In genomic region chr11:69934169-69934568, GRCm38 (mm10) we compare ENCODE assay signal across 9 mouse cellular contexts. TPM values are rescaled to one million over a fixed set of nuclear protein-coding genes. Genes with fewer than 3 reads are reported as not detected.
DNase-seq lines count a peak whose midpoint lies in the region; ATAC-seq lines count a peak whose summit lies in the region.
"Had no signal": no experiment of that assay in that cellular context is flagged by ENCODE, and none has a peak within 500 bp of the region (broad histone marks: within the 10 kb centered on the region; RNA-seq: fewer than 3 reads in every experiment).

No protein-coding gene starts in this region.

- no peak overlapping the region for H3K27ac ChIP-seq in forebrain, embryonic 14.5 days (ENCODE audit: low read depth, low read length)
- no peak overlapping the region for H3K27ac ChIP-seq in lung, embryonic 16.5 days (ENCODE audit: low read length)
- H3K27ac ChIP-seq: macrophage had no signal

- H3K9me3 ChIP-seq in forebrain, embryonic 14.5 days (replicated peaks; ENCODE audit: control insufficient read depth, low read length): no peaks in the 10 kb centered on the region
- no peaks in the 10 kb centered on the region for H3K9me3 ChIP-seq in lung, embryonic 16.5 days (ENCODE audit: control insufficient read depth, low read length)

- H3K27me3 ChIP-seq in forebrain, embryonic 14.5 days (replicated peaks; ENCODE audit: control insufficient read depth, insufficient read depth, low read length): peaks cover 9% of the 10 kb centered on the region; the same call in 1 of the 2 replicates
- H3K27me3 ChIP-seq in lung, embryonic 16.5 days (ENCODE audit: control insufficient read depth, insufficient read depth, low read depth, low read length): peaks cover 19% of the 10 kb centered on the region

- peak; percentile 88 for DNase-seq in ES-CJ7 (ENCODE audit: low read depth, low spot score)
- DNase-seq in cerebellum, adult 11 months: peak; percentile 83
- peak; percentile 92 for DNase-seq in forebrain, embryonic 14.5 days (ENCODE audit: low spot score)
- peak; percentile 71 for DNase-seq in heart, postnatal 25 days (ENCODE audit: low spot score)
- DNase-seq in layer of hippocampus, adult 18-20 months (ENCODE audit: low spot score in 2 of 2): peak; percentile 73 to 88
- DNase-seq in ovary, postnatal 10 days (ENCODE audit: low spot score): peak; percentile 89
- peak; percentile 82 to 98 for DNase-seq in thymus, postnatal 10 days (ENCODE audit: low spot score in 2 of 2)

- H3K4me3 ChIP-seq in forebrain, embryonic 14.5 days (ENCODE audit: low read depth, low read length): 0 out of 2 replicates have a peak overlapping the region, but pooled peaks have one; percentile 2
- H3K4me3 ChIP-seq in lung, embryonic 16.5 days (ENCODE audit: low read length): peak overlapping the region; percentile 31

- WGBS in forebrain, embryonic 14.5 days: 0% methylated on average over 18 of the region's 18 CpGs
- under 1% methylated on average over 18 of the region's 18 CpGs for WGBS in lung, embryonic 16.5 days

- H3K9ac ChIP-seq in forebrain, embryonic 14.5 days (ENCODE audit: low read length): no peak overlapping the region
- no peak overlapping the region for H3K9ac ChIP-seq in lung, embryonic 16.5 days (ENCODE audit: low read length)

- intact Hi-C loops in heart, postnatal 25 days (cut with DNase I): loop anchor here (1.0 to 10.0 kb wide), 3 partner anchors 15 to 281 kb away; partner anchors contain the start of gene Slc16a11

- H3K4me1 ChIP-seq in forebrain, embryonic 14.5 days (ENCODE audit: control insufficient read depth, insufficient read depth, low read length): peaks cover 5% of the 10 kb centered on the region; the same call in 1 of the 2 replicates
- peaks cover 20% of the 10 kb centered on the region for H3K4me1 ChIP-seq in lung, embryonic 16.5 days (replicated peaks; ENCODE audit: control insufficient read depth, insufficient read depth, low read length)

- peak overlapping the region; percentile 99 for H3K4me2 ChIP-seq in forebrain, embryonic 14.5 days (ENCODE audit: low read length)
- peak overlapping the region; percentile 45 for H3K4me2 ChIP-seq in lung, embryonic 16.5 days (ENCODE audit: low read depth, low read length)

- ATAC-seq in forebrain, embryonic 14.5 days: peak; percentile 54
- ATAC-seq in lung, embryonic 16.5 days (ENCODE audit: low read depth): peak; percentile 69

- H3K36me3 ChIP-seq in forebrain, embryonic 14.5 days (ENCODE audit: control insufficient read depth, insufficient read depth, low read length): no peaks in the 10 kb centered on the region
- H3K36me3 ChIP-seq in lung, embryonic 16.5 days (ENCODE audit: control insufficient read depth, insufficient read depth, low read length): no peaks in the 10 kb centered on the region

RNA-seq across cellular contexts. Expression of gene Ybx2, which starts 1.4 kb away (rescaled TPM):
- 3.9 and 4.0 TPM in 2 replicates for polyA plus RNA-seq in forebrain, embryonic 14.5 days (2014; fragmentation: Nextera tagmentation; extraction: Ambion mirVana)
- total RNA-seq in heart, postnatal 25 days (2021): 10 to 100 TPM; 18.8 to 23.4 TPM
- total RNA-seq in layer of hippocampus, adult 18-20 months (2021): 1 to 10 TPM; 8.7 to 9.2 TPM
- polyA plus RNA-seq in lung, embryonic 16.5 days (2015; fragmentation: Nextera tagmentation; extraction: Ambion mirVana): 2.7 and 4.9 TPM in 2 replicates
- polyA plus RNA-seq: macrophage had no signal

RNA-seq across cellular contexts. Expression of gene Eif5a, which starts 12.4 kb away (rescaled TPM):
- polyA plus RNA-seq in forebrain, embryonic 14.5 days (2014; fragmentation: Nextera tagmentation; extraction: Ambion mirVana): 1,251 and 1,277 TPM in 2 replicates
- 100 to 1,000 TPM; 427 TPM for total RNA-seq in heart, postnatal 25 days (2021)
- 100 to 1,000 TPM; 438 to 463 TPM for total RNA-seq in layer of hippocampus, adult 18-20 months (2021)
- polyA plus RNA-seq in lung, embryonic 16.5 days (2015; fragmentation: Nextera tagmentation; extraction: Ambion mirVana): 1,390 and 1,410 TPM in 2 replicates

RNA-seq across cellular contexts. Expression of gene Slc2a4, which starts 13.8 kb away (rescaled TPM):
- 5.5 and 6.7 TPM in 2 replicates for polyA plus RNA-seq in forebrain, embryonic 14.5 days (2014; fragmentation: Nextera tagmentation; extraction: Ambion mirVana)
- 100 to 1,000 TPM; 325 to 365 TPM for total RNA-seq in heart, postnatal 25 days (2021)
- total RNA-seq in layer of hippocampus, adult 18-20 months (2021): 1 to 10 TPM; 3.4 to 3.5 TPM
- polyA plus RNA-seq in lung, embryonic 16.5 days (2015; fragmentation: Nextera tagmentation; extraction: Ambion mirVana): 17.1 and 17.2 TPM in 2 replicates

RNA-seq across cellular contexts. Expression of gene Gps2, which starts 20.5 kb away (rescaled TPM):
- 62.9 and 67.8 TPM in 2 replicates for polyA plus RNA-seq in forebrain, embryonic 14.5 days (2014; fragmentation: Nextera tagmentation; extraction: Ambion mirVana)
- total RNA-seq in heart, postnatal 25 days (2021): 10 to 100 TPM; 24.1 to 26.7 TPM
- 10 to 100 TPM; 35.7 to 36.1 TPM for total RNA-seq in layer of hippocampus, adult 18-20 months (2021)
- 85.1 and 87.8 TPM in 2 replicates for polyA plus RNA-seq in lung, embryonic 16.5 days (2015; fragmentation: Nextera tagmentation; extraction: Ambion mirVana)

RNA-seq across cellular contexts. Expression of gene Cldn7, which starts 30.4 kb away (rescaled TPM):
- polyA plus RNA-seq in forebrain, embryonic 14.5 days (2014; fragmentation: Nextera tagmentation; extraction: Ambion mirVana): not detected in 2 replicates
- total RNA-seq in heart, postnatal 25 days (2021): not detected
- not detected for total RNA-seq in layer of hippocampus, adult 18-20 months (2021)
- 172 and 202 TPM in 2 replicates for polyA plus RNA-seq in lung, embryonic 16.5 days (2015; fragmentation: Nextera tagmentation; extraction: Ambion mirVana)
- polyA plus RNA-seq: macrophage had no signal

Comparison
In these comparisons a context has a peak if more than half of its experiments do, and no peak if none do; other contexts are left out.
1. RNA of gene Slc2a4, which starts 13.8 kb away (total RNA-seq): 325 to 365 TPM in heart, postnatal 25 days; 3.4 to 3.5 TPM in layer of hippocampus, adult 18-20 months; every median in the first group is over 10 times any median in the second.
2. Peak in every context shown above with its lines, with median percentiles within 50 percentile points of each other: DNase-seq.